Mouse (Mus musculus): ENCODE measurements at regions not wholly inside any gene's neighbourhood (a gene's known extent, or its start where the extent isn't known, plus 50 kb on each side); places are given as distances from the start of the nearest gene placed in this dataset.

DNA sequence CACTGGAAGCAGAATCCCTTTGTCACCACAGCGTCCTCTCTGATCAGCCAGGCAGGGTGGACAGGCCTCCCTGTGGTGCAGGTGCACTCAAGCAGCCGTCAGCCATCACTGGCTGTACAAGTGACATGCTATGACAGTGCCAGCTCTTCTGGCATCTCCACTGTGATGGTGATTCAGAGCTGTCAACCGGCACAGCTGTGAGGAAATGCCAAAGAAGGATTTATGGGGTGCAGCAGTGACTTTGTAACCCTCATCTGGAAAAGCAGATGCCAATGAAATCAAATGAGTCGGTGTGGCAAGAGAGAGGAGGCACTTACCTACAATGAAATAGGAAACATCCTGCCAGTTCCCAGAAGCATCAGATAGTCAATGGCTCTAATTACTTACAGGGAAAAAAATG, 238.3 kb upstream of the Jun start:
- TF ChIP-seq FOSL1 (IDR thresholded peaks at IDR 0.05; ENCODE audit: insufficient read depth, low read length, poor library complexity, severe bottlenecking): no peak
- TF ChIP-seq CTCF (IDR thresholded peaks at IDR 0.05; ENCODE audit: control insufficient read depth, insufficient read depth, insufficient read length): no peak
- no peak for TF ChIP-seq MYOG (IDR thresholded peaks at IDR 0.05; ENCODE audit: control insufficient read depth, extremely low read depth, insufficient read length)
- no peak for TF ChIP-seq USF1 (IDR thresholded peaks at IDR 0.05; ENCODE audit: low read depth)
